Mouse (Mus musculus) G1E (cell line): Measurements from ENCODE around the gene Napepld.

Source experiments
- CTCF ChIP-seq: IDR thresholded peaks from 2 replicates; pipeline ENCODE4 v1.5.1; 2012; ENCODE audit warnings: low read depth, low read length, inconsistent platforms, mixed read lengths
- GATA1 ChIP-seq: IDR thresholded peaks from 2 replicates; pipeline ENCODE4 v1.6.1; 2012; ENCODE audit warnings: borderline replicate concordance, low read length, inconsistent platforms, mixed read lengths
- POLR2AphosphoS5 ChIP-seq: IDR thresholded peaks from 2 replicates; pipeline ENCODE4 v1.6.1; 2012; ENCODE audit warnings: low read depth, low read length, inconsistent platforms; ENCODE audit not compliant: insufficient replicate concordance
- TAL1 ChIP-seq: conservative IDR thresholded peaks from 2 replicates; pipeline ENCODE4 v1.6.1; 2012; ENCODE audit warnings: low read depth, low read length, inconsistent platforms, mixed read lengths

DNA sequence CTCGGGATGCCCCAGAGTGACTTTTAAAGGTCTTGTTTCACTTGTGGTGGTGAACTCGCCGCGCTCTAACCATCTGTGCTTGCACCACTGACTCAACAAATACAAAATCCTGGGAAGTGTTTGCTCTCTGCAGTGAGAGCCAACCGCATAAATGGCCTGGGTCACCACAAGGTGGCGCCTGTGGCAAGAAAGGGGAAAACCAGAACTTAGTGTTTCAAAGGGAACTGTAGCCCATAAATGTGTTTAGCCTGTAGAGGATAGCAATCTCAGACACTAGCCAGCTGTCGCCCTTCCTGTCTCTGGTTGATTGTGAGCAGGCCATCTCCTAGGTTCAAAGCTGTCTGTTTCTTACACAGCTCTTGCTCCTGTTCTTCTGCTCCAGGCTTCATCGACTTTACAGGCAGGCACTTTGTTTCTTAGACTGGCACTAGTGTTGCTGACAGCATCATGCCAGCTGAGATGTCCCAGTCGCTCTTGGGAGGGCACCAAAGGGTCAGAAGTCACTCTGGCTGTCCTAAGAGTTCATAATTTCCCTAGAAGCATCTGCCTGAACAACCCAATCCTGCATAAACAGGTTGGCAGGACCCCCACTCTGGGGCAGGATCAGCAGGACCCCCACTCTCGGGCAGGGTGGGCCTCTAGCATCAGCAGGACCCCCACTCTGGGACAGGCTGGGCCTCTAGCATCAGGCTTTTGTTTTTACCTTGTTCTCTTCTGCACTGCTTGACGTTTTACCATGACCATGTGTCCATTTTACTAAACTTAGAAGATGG, 42.4 kb downstream of the Napepld start:
- peak; percentile 77 for TF ChIP-seq CTCF
- no peak for TF ChIP-seq GATA1
- no peak for TF ChIP-seq TAL1
- no peak for TF ChIP-seq POLR2AphosphoS5
